Mouse (Mus musculus): ENCODE results near the gene Wdr64. TPM values are rescaled to one million over a fixed set of nuclear protein-coding genes. Genes with fewer than 3 reads are reported as not detected.

Gene Wdr64
- total and polyA plus RNA-seq, 2 experiments from 2014 or later, result not detected

DNA sequence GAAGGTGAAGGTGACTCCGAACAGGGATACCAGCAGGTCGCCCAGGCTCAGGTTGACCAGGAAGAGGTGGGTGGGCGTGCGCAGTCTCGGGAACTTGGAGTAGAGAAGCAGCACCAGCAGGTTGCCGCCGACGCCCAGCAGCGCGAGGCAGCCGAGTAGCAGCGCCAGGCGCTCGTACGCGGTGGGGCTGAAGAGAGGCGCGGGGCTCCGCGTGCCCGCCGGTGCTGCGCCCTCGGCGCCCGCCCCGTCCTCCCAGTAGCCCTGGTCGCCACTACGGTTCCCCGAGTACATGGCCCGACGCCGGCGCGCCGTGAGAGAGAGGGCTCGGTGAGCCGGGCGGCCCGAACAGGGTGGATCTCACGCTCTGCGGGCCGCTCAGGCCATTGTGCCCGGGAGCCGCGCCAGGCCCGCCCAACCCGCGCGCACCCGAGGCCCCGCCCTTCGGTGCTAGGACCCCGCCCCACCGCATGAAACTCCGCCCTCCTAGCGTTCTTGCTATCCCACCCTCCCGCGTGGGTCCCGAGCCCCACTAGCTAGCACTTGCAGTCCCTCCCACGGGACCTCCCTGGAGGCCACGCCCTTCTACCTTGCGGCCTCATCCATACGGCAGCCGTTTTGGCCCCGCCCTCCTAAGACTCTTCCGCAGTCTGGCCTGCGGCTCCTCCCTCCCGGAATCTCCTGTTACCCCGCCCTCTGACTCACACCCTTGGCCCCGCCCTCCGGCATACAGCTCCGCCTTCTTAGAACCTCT lies 6.0 kb upstream of the Wdr64 start, which contains the start of the genes Opn3 and Chml:
Gene Opn3, minus strand, starts transcription at position 531 of the 751 bp plus-strand sequence.
Gene Chml, minus strand, starts transcription at position 656 of the 751 bp plus-strand sequence.
- DNase-seq (ENCODE audit: low spot score), result peak; percentile 98
- no peaks in the 10 kb centered on the region for H3K27me3 ChIP-seq (ENCODE audit: insufficient read depth, low read length)
- no peak for TF ChIP-seq CTCF (IDR thresholded peaks at IDR 0.05)
- H3K9me3 ChIP-seq (ENCODE audit: low read length), result no peaks in the 10 kb centered on the region
- peak; percentile 95 for ATAC-seq (ENCODE audit: low FRiP score)
- H3K4me3 ChIP-seq (ENCODE audit: low read depth, low read length), result peak within 1 kb of the TSS; percentile 82
- H3K4me1 ChIP-seq (ENCODE audit: insufficient read depth, low read length), result peaks cover 9% of the 10 kb centered on the region; the same call in 1 of the 2 replicates
- H3K9ac ChIP-seq (replicated peaks; ENCODE audit: low read length, poor library complexity, severe bottlenecking), result peak within 1 kb of the TSS; percentile 65
- H3K4me2 ChIP-seq (ENCODE audit: low read depth, low read length, poor library complexity, severe bottlenecking), result peak within 1 kb of the TSS; percentile 84
- peak within 1 kb of the TSS; percentile 65 for H3K27ac ChIP-seq (ENCODE audit: low read depth, low read length)
- WGBS, result 0% methylated on average over 30 of the region's 73 CpGs
- no peaks in the 10 kb centered on the region; the same call in 1 of the 2 replicates for H3K36me3 ChIP-seq (ENCODE audit: insufficient read depth, low read length)

DNA sequence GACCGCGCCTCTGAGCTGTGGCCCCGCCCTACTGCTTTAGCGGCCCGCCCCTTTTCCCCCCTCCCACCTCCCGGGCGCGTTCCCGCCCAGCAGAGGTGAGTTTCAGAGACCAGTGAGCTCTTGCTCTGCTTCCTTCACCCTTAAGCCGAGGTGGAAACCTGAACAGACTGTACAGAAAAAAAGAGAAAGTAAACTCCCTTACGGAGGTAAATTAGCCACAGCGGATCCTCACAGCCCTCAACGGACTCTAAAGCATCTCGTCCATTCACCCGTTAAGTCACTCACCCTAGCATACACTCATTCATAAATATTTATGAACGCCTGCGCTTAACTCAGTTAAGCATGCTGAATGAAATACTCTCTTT lies 5.4 kb upstream of the Wdr64 start:
- Histone ChIP-seq H3K36me3 (ENCODE audit: insufficient read depth, low read length) (no peaks in the 10 kb centered on the region; the same call in 1 of the 2 replicates), H3K9me3 (ENCODE audit: low read length) (no peaks in the 10 kb centered on the region), H3K4me2 (ENCODE audit: low read depth, low read length, poor library complexity, severe bottlenecking) (peak overlapping the region; percentile 84), H3K4me3 (ENCODE audit: low read depth, low read length) (peak overlapping the region; percentile 82), H3K9ac (replicated peaks; ENCODE audit: low read length, poor library complexity, severe bottlenecking) (peak overlapping the region; percentile 65; the same call in 1 of the 2 replicates), H3K27ac (ENCODE audit: low read depth, low read length) (peak overlapping the region; percentile 65), H3K27me3 (ENCODE audit: insufficient read depth, low read length) (no peaks in the 10 kb centered on the region), H3K4me1 (ENCODE audit: insufficient read depth, low read length) (peaks cover 9% of the 10 kb centered on the region; the same call in 1 of the 2 replicates)
- DNase-seq (ENCODE audit: low spot score) (no peak), ATAC-seq (ENCODE audit: low FRiP score) (no peak; the same call in 1 of the 2 replicates)
- WGBS, result 1% methylated on average over 15 of the region's 17 CpGs
- no peak for TF ChIP-seq CTCF (IDR thresholded peaks at IDR 0.05)

DNA sequence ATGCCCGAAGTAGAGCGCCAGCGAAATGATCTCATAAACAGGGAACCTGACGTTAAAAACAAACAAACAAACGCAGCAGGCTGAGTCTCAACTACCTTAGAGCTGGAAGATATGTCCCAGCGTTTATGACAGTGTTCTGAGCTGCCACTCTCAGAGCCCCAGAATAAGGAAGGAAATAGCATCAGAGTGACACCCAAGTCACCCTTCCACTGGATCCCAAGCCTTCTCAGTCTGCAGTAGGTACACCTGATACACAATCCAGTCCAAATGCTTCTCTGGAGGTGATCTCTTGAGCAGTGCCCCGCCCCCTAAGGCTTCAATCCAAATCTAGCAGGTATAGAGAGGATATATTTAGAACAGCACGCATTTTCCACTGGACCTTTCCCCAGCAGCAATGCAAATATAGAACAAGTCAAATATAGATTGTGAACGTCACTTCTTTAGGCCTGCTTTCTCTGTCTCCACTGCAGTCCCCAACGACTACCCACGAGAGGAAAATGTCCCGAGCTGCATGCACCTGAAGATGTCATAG lies 4.9 kb upstream of the Wdr64 start:
- no peak; the same call in 1 of the 2 replicates for ATAC-seq (ENCODE audit: low FRiP score)
- no peaks in the 10 kb centered on the region for H3K27me3 ChIP-seq (ENCODE audit: insufficient read depth, low read length)
- peak overlapping the region; percentile 65 for H3K27ac ChIP-seq (ENCODE audit: low read depth, low read length)
- H3K9me3 ChIP-seq (ENCODE audit: low read length), result no peaks in the 10 kb centered on the region
- TF ChIP-seq CTCF (IDR thresholded peaks at IDR 0.05), result no peak
- H3K36me3 ChIP-seq (ENCODE audit: insufficient read depth, low read length), result no peaks in the 10 kb centered on the region
- peak overlapping the region; percentile 84 for H3K4me2 ChIP-seq (ENCODE audit: low read depth, low read length, poor library complexity, severe bottlenecking)
- peak overlapping the region; percentile 82 for H3K4me3 ChIP-seq (ENCODE audit: low read depth, low read length)
- H3K4me1 ChIP-seq (ENCODE audit: insufficient read depth, low read length), result peaks cover 9% of the 10 kb centered on the region; the same call in 1 of the 2 replicates
- no peak for DNase-seq (ENCODE audit: low spot score)
- no peak overlapping the region for H3K9ac ChIP-seq (replicated peaks; ENCODE audit: low read length, poor library complexity, severe bottlenecking)
- WGBS, result 36% methylated on average over 12 of the region's 12 CpGs

- ATAC-seq (ENCODE audit: low FRiP score) (no peak), DNase-seq (ENCODE audit: low spot score) (no peak)
- TF ChIP-seq CTCF (IDR thresholded peaks at IDR 0.05), result no peak
- Histone ChIP-seq H3K4me1 (ENCODE audit: insufficient read depth, low read length) (no peaks in the 10 kb centered on the region; the same call in 1 of the 2 replicates), H3K4me3 (ENCODE audit: low read depth, low read length) (no peak overlapping the region), H3K36me3 (ENCODE audit: insufficient read depth, low read length) (no peaks in the 10 kb centered on the region), H3K9me3 (ENCODE audit: low read length) (no peaks in the 10 kb centered on the region), H3K27me3 (ENCODE audit: insufficient read depth, low read length) (no peaks in the 10 kb centered on the region), H3K4me2 (ENCODE audit: low read depth, low read length, poor library complexity, severe bottlenecking) (no peak overlapping the region), H3K9ac (replicated peaks; ENCODE audit: low read length, poor library complexity, severe bottlenecking) (no peak overlapping the region), H3K27ac (ENCODE audit: low read depth, low read length) (no peak overlapping the region)
- 69% methylated on average over 3 of the region's 3 CpGs for WGBS
Observed at GRCm38 (mm10) chr1:175699375-175699774, 982 bp downstream of the Wdr64 start.

DNA sequence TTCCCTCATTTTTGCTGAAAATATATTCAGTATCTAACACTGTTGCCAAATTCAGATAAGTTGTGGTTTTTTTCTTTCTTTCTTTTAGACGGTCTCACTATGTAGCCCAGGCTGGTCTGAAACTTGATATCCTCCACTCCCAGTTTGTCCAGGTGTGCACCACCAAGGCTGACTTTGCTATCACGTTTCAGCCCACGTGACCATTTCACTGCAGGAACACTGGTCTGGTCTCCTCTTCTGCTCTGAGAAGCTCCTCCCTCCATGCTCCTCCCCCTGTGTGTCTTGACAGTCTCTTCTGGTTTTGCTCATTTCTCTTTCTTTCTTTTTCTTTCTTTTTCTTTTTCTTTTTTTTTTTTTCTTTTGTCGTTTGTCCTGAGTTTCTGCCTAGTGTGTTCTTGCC lies 1.4 kb downstream of the Wdr64 start:
- WGBS, result 46% methylated on average over 4 of the region's 4 CpGs
- H3K27ac ChIP-seq (ENCODE audit: low read depth, low read length), result no peak overlapping the region
- no peaks in the 10 kb centered on the region for H3K36me3 ChIP-seq (ENCODE audit: insufficient read depth, low read length)
- no peak overlapping the region for H3K4me2 ChIP-seq (ENCODE audit: low read depth, low read length, poor library complexity, severe bottlenecking)
- DNase-seq (ENCODE audit: low spot score) (no peak), ATAC-seq (ENCODE audit: low FRiP score) (no peak)
- no peak for TF ChIP-seq CTCF (IDR thresholded peaks at IDR 0.05)
- H3K4me1 ChIP-seq (ENCODE audit: insufficient read depth, low read length), result no peaks in the 10 kb centered on the region; the same call in 1 of the 2 replicates
- no peaks in the 10 kb centered on the region for H3K9me3 ChIP-seq (ENCODE audit: low read length)
- no peaks in the 10 kb centered on the region for H3K27me3 ChIP-seq (ENCODE audit: insufficient read depth, low read length)
- no peak overlapping the region for H3K4me3 ChIP-seq (ENCODE audit: low read depth, low read length)
- no peak overlapping the region for H3K9ac ChIP-seq (replicated peaks; ENCODE audit: low read length, poor library complexity, severe bottlenecking)

DNA sequence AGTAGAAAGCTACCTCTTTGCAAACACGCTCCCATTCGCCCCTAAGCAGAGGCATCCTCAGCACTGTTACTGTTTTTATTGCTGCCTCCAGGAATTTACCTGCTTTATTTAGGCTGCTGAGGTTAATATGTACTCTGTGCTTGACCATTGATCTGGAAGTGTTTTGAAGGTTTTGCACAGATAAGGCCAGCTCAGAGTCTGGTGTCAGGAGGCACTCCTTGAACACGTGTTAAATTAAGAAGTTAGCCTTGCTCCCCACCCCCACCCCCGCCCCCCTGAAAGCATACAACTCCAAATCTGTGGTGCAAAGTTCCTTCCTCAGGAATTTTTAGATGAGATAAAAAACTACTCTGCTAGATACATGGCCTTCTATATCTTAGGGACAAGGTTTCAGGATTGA lies 2.8 kb downstream of the Wdr64 start:
- H3K36me3 ChIP-seq (ENCODE audit: insufficient read depth, low read length), result no peaks in the 10 kb centered on the region
- DNase-seq (ENCODE audit: low spot score) (no peak), ATAC-seq (ENCODE audit: low FRiP score) (no peak)
- H3K27me3 ChIP-seq (ENCODE audit: insufficient read depth, low read length), result no peaks in the 10 kb centered on the region
- WGBS, result 84% methylated on average over 4 of the region's 4 CpGs
- no peak overlapping the region for H3K4me3 ChIP-seq (ENCODE audit: low read depth, low read length)
- H3K4me1 ChIP-seq (ENCODE audit: insufficient read depth, low read length), result no peaks in the 10 kb centered on the region; the same call in 1 of the 2 replicates
- TF ChIP-seq CTCF (IDR thresholded peaks at IDR 0.05), result no peak
- H3K27ac ChIP-seq (ENCODE audit: low read depth, low read length), result no peak overlapping the region
- no peak overlapping the region for H3K4me2 ChIP-seq (ENCODE audit: low read depth, low read length, poor library complexity, severe bottlenecking)
- no peaks in the 10 kb centered on the region for H3K9me3 ChIP-seq (ENCODE audit: low read length)
- H3K9ac ChIP-seq (replicated peaks; ENCODE audit: low read length, poor library complexity, severe bottlenecking), result no peak overlapping the region

All from midbrain, postnatal 0 days (tissue).